Mouse (Mus musculus): ENCODE results near the gene Mapk1.

The Mapk1 gene

GRCm38 (mm10) chr16:17015853-17016230 lies 32.7 kb downstream of the Mapk1 start:
- in situ Hi-C loops (cut with MboI, MseI), result no loop called here

GRCm38 (mm10) chr16:17018071-17018470 lies 34.9 kb downstream of the Mapk1 start:
- in situ Hi-C loops (cut with MboI, MseI), result no loop called here

- in situ Hi-C loops (cut with MboI, MseI), result no loop called here
These were observed 41.4 kb downstream of the Mapk1 start for GRCm38 (mm10) chr16:17024469-17025148.

- in situ Hi-C loops (cut with MboI, MseI), result no loop called here
These were observed 47.0 kb downstream of the Mapk1 start for GRCm38 (mm10) chr16:17029971-17030695.

GRCm38 (mm10) chr16:17033754-17034153 lies 50.6 kb downstream of the Mapk1 start:
- in situ Hi-C loops (cut with MboI, MseI), result no loop called here

- in situ Hi-C loops (cut with MboI, MseI), result no loop called here
These were observed 57.5 kb downstream of the Mapk1 start for GRCm38 (mm10) chr16:17040716-17041115.

- in situ Hi-C loops (cut with MboI, MseI), result no loop called here
These were observed 58.2 kb downstream of the Mapk1 start for GRCm38 (mm10) chr16:17041417-17041816.

- in situ Hi-C loops (cut with MboI, MseI), result no loop called here
These were observed 61.1 kb downstream of the Mapk1 start for GRCm38 (mm10) chr16:17044320-17044719.

GRCm38 (mm10) chr16:17045287-17045686 lies 62.1 kb downstream of the Mapk1 start:
- in situ Hi-C loops (cut with MboI, MseI), result no loop called here

GRCm38 (mm10) chr16:17049886-17050285 lies 66.7 kb downstream of the Mapk1 start:
- in situ Hi-C loops (cut with MboI, MseI), result no loop called here

GRCm38 (mm10) chr16:17052087-17052486 lies 68.9 kb downstream of the Mapk1 start:
- in situ Hi-C loops (cut with MboI, MseI), result no loop called here

GRCm38 (mm10) chr16:17053903-17054302 lies 70.7 kb downstream of the Mapk1 start:
- in situ Hi-C loops (cut with MboI, MseI), result no loop called here

- in situ Hi-C loops (cut with MboI, MseI), result no loop called here
These were observed 72.4 kb downstream of the Mapk1 start for GRCm38 (mm10) chr16:17055584-17055983.

- in situ Hi-C loops (cut with MboI, MseI), result no loop called here
These were observed 79.2 kb downstream of the Mapk1 start for GRCm38 (mm10) chr16:17062338-17062737.

GRCm38 (mm10) chr16:17067552-17067951 lies 84.4 kb downstream of the Mapk1 start:
- in situ Hi-C loops (cut with MboI, MseI), result no loop called here

- in situ Hi-C loops (cut with MboI, MseI), result no loop called here
These were observed 86.6 kb downstream of the Mapk1 start, which contains the start of gene Ypel1 for GRCm38 (mm10) chr16:17069511-17070443. Gene Ypel1, plus strand, starts transcription at chr16:17069696.

GRCm38 (mm10) chr16:17070716-17071115 lies 87.5 kb downstream of the Mapk1 start:
- in situ Hi-C loops (cut with MboI, MseI), result no loop called here

GRCm38 (mm10) chr16:17073000-17073399 lies 89.8 kb downstream of the Mapk1 start:
- in situ Hi-C loops (cut with MboI, MseI), result no loop called here

GRCm38 (mm10) chr16:17076301-17076700 lies 93.1 kb downstream of the Mapk1 start:
- in situ Hi-C loops (cut with MboI, MseI), result no loop called here

- in situ Hi-C loops (cut with MboI, MseI), result no loop called here
These were observed 93.7 kb downstream of the Mapk1 start for GRCm38 (mm10) chr16:17076869-17077268.

- in situ Hi-C loops (cut with MboI, MseI), result no loop called here
These were observed 94.9 kb downstream of the Mapk1 start for GRCm38 (mm10) chr16:17078101-17078500.
